Mouse (Mus musculus) B cell, adult 2 months (primary cell): ENCODE measurements at regions not wholly inside any gene's neighbourhood (a gene's known extent, or its start where the extent isn't known, plus 50 kb on each side); places are given as distances from the start of the nearest gene placed in this dataset.
"Not testable (repeated sequence)": the region's sequence is repeated elsewhere in the genome, so short reads cannot be mapped to it uniquely, and the experiment has no call there.

Source experiments
- DNase-seq, 2 experiments: peaks; one replicate each; pipeline ENCODE4 v3.0.0; 2022

DNA sequence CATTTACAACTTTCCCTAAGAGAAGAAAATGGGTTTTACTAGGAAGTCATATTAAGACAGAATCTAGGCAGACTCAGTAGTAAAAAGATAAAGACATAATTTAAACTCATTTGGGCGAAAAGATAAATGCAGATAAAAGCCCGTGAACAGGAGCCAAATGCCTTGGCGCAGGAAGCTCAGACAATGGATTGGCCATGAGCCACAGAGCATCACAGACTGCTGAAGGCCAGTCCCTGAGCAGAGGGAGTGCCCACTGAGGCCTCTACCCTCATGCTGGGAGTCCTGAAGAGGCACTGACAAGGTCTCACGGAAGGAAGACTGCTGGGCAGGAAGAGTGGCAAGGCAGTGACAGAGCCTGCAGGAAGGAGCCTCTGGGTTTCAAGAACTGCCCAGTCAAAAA, 136.0 kb upstream of the Ttc29 start:
- DNase-seq = no peak

- not testable (repeated sequence) for DNase-seq
These were observed 131.7 kb upstream of the Ttc29 start for GRCm38 (mm10) chr8:78081395-78081794.

DNA sequence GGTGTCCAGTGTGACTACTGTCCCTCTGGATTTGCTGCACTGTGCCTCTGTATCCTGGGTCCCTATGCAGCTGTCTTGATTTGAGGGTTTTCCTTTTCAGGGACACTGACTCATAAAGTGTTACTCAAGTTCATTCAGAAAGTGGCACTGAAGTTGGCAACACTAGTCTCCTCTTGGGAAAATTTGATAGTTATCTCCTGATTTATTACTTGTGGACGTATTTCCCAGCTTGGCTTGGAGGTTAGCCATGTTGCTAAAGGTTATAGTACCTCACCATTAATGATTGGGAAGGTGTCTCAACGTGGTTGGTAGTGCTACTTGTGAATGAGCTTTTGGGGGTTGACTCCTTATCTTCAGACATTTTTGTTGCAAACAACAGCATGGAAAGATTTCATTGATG, 130.1 kb upstream of the Ttc29 start:
- DNase-seq = no peak

DNA sequence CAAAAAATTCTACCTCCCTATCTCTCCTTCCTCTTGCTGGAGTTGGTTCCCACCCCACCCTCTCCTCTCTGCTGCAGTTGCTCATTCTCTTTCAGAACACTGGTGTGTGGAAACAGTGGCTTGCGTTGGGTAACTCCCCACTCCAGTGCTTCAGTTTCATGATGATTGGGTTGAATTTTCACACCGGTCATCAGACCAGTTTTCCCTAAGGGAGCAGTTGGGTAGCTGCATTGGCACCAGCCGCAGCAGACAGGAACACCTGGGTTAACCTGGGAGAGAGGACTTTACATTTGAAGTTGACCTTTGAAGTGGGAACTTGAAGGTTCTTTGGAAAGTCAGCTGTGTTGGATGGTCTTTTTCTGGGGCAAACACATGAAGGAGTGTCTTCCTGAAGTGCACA, 126.7 kb upstream of the Ttc29 start:
- DNase-seq = no peak

- no peak for DNase-seq
These were observed 122.5 kb upstream of the Ttc29 start for GRCm38 (mm10) chr8:78090382-78091122.

GRCm38 (mm10) chr8:78096383-78096782, 116.7 kb upstream of the Ttc29 start:
- no peak for DNase-seq

GRCm38 (mm10) chr8:78098191-78098745, 114.8 kb upstream of the Ttc29 start:
- no peak for DNase-seq

- no peak for DNase-seq
These were observed 114.0 kb upstream of the Ttc29 start for GRCm38 (mm10) chr8:78099091-78099490.

DNA sequence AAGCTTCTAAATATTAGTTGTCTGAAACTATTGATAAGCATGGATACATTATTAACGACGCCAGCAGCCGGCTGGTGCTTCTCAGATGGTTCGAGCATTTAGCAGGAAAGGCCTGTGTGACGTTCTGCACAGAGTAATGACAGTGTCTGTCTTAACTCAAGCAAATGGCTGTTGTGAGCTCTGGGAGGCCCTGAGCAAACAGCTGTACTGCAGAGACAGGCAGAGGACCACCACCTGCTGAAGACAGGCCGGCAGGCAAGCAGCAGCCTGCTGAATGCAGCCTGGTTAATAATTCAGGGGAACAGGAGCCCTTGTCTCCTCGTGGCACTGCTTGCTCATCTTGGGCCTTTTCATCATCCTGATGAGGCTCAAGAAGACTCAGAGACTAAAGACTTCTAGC, 105.8 kb upstream of the Ttc29 start:
- DNase-seq = no peak

DNA sequence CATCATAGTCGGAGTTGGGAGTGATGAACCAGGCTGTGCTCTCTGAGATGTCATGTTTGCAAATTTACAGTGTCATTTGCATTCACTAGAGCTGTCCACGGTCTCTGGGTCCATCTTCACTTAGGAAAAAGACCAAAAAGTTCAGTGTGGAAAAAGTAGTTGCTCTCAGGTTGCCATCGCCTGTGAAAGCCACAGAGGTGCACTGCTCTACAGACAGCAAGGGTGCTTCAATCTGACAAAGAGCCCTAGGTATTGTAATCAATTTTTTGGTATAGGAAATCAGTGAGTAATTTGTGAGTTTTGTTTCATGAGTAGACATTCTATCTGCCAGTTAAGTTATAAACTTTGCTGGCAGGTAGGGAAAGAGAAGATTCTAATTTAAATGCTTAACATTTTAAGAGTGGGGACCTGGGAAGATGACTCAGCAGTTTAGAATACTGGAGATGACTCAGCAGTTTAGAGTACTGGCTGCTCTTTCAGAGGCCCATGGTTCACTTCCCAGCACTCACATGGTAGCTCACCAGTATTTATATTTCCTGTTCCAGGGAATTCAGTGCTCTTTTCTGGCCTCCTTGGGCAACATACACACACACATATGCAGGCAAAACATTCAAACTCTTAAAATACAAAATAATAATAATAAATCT, 103.0 kb upstream of the Ttc29 start:
- DNase-seq = no peak

GRCm38 (mm10) chr8:78113105-78113504, 100.0 kb upstream of the Ttc29 start:
- DNase-seq = peak in 1 of 2 experiments; percentile 3

DNA sequence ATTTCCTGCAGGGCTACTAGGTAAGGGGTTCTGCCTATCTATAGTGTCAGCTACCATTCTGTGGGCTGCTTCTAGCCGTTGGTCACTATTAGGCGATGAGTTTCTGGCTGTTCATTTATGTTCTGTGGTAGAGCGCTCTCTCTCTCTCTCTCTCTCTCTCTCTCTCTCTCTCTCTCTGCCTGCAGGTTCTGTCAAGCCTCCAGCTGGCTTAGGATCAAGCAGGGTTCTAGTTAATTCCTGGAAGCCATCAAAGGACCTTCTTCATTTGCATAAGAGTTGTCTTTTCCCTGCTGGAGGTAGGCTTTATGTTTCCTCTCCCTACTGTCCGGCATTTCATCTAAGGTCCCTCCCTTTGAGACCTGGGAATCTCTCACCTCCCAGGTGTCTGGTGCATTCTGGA, 98.6 kb upstream of the Ttc29 start:
- no peak for DNase-seq

- DNase-seq = no peak
These were observed 95.9 kb upstream of the Ttc29 start for GRCm38 (mm10) chr8:78117191-78117590.

DNA sequence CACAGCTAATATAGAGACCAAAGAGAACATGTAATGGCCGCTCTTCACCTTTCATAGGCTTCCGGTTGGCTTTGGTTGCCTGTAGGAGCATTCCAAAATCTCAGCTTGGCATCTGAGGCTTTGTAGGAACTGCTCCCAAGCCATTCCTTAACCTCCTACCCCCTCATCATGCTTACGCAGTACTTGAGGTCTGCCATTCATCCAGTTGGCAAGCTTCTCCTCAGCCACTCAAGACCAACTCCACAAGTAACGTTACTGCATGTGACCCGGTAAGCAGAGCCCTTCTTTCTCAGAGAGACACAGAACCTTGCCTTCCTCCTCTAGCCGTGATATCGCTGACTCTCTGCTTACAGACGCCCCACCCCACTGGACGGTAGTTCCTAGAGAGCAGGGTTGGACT, 94.6 kb upstream of the Ttc29 start:
- no peak for DNase-seq

GRCm38 (mm10) chr8:78119682-78120081, 93.4 kb upstream of the Ttc29 start:
- DNase-seq = no peak

DNA sequence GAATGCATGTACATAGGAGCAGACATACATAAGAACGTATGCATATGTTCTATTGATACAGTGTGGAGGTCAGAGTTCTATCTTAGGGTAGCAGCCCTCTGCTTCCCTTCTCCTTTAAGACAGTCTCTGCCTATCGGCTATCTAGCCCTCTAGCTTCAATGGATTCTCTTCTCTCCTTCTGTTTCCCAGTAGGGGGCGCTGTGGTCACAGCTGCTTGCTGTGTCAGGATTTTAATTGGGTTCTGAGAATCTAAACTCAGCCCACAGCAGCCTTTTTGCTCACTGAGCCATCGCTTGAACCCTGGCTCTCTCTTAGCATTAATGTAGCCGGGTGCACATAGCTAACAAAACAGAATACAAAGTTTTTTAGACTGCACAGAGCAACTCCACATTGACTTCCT, 88.8 kb upstream of the Ttc29 start:
- peak; percentile 58 to 60 for DNase-seq

GRCm38 (mm10) chr8:78127852-78128251, 85.2 kb upstream of the Ttc29 start:
- DNase-seq = no peak

GRCm38 (mm10) chr8:78129061-78129460, 84.0 kb upstream of the Ttc29 start:
- DNase-seq = no peak

GRCm38 (mm10) chr8:78139514-78139913, 73.6 kb upstream of the Ttc29 start:
- DNase-seq = not testable (repeated sequence)

DNA sequence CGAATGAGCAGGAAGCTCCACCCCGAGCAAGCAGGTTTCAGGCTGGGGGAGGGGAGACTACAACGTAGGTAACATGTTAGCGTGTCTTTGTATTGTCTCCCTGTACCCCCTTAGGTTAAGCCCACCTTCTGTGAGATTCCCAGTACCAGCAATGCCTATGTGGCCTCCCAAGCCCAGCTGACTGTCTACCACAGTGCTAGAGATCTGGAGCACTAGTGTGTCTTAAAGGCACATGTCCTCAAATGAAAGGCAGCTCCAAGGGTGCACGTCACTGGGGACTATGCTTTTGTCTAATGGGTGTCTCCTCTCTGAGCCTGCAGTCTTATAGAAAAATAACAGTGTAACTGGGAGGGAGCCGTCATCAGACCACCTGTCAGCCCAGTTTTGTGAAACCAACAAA, 65.9 kb upstream of the Ttc29 start:
- DNase-seq = no peak

DNA sequence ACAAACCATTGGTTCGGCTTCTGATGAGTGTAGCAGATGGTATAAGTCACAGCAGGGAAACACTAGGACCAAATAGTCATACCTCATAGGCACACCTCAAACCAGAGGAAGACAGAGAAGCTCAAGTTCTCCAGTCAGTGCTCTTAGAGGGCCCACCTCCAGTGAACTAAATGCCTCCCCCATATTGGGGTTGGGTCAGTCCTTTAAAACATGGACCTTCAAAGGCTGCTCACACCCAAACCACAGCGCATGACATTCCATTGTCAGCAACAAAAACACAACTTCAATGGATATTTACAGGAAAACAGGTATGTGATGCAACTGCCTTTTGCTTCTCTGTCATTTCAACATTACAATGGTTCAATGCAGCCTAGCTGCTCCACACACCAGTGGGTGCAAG, 65.1 kb upstream of the Ttc29 start:
- no peak for DNase-seq

DNA sequence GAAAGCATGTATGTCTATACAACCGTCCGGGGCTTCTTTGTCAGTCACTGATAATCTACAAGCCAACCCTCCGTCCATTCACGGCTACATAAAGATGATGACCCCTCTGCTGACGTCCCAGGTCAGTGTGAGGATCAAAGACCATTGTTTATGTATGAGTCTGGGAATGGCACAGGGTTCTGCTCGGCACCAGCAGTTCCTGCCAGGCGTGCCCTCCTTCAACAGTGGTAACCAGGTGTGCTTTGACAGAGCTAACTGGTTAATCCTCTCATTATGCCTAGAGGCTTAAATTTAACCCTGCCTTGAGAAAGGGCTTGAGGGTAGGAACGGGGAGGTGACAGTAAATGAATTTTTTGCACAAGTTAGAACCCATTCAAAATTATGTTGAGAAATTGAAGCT, 58.2 kb upstream of the Ttc29 start:
- no peak for DNase-seq

- DNase-seq = no peak
These were observed 51.1 kb upstream of the Ttc29 start for GRCm38 (mm10) chr8:78162046-78162445.

DNA sequence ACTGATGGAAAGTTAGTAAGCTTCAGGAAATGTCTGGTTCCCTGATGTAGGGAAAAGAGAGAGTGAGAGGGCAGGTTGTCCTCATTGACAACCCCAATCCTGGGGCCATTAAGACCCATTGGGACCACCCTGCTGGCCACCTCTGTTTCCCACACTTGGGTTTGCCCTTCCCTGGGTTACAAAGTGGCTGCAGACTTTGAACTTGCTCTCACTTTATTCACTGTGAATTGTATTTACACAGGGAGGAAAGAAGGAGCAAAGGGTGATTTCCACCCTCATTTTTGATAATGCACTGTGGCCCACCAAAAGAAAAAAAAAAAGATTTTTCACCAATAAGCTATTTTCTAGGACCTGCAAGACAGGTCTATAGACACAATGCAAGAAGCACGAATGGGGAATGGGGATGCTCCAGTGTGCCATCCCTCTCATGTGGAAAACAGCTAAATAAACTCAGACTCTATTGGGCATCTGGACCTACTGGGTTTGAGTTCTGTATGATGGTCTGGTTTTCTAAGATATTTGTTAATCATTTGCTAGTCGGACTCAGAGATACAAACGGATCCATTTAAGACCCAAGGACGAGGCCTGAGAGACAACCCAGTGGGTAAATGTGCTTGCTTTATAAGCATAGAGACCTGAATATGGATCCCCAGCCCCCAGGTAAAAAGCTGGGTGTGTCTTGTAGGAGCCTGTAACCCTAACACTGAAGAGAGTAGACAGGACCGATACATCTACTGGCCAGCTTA, 50.2 kb upstream of the Ttc29 start:
- no peak for DNase-seq
